Mouse (Mus musculus): Measurements from ENCODE around the gene Ctcf. TPM values are rescaled to one million over a fixed set of nuclear protein-coding genes. Genes with fewer than 3 reads are reported as not detected.

Gene Ctcf
- total and polyA plus RNA-seq, 2 experiments: 6.6 to 15.6 TPM

GRCm38 (mm10) chr8:105727397-105728124 is 91.2 kb downstream of the Ctcf start:
- DNase-seq (ENCODE audit: extremely low read depth, low read depth, low spot score): no peak

DNA sequence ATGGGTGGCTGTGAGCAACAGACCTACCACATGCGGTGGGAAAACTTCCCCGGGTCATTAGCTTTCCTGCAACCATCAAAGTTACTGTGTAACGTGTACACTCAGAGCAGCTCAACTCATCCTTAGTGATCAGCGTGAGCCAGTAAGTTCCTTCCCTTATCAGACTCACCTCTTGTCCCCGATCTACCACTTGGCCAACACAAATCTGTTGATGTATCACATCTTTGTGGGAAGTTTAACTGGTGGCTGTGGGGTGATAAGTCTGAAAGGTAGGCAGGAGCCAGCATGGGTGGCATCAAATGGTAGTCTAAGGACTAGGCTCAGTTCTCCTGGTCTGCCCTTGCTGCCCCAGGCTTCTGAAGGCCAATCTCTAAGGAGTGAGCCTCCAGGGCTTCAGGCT is 95.8 kb downstream of the Ctcf start:
- no peak for TF ChIP-seq POLR2A (IDR thresholded peaks at IDR 0.05; ENCODE audit: extremely low read depth, insufficient read depth, low read length)
- no peak for TF ChIP-seq CTCF (IDR thresholded peaks at IDR 0.05; ENCODE audit: low read depth, low read length)
- 96% methylated on average over 5 of the region's 5 CpGs for WGBS
- H3K27ac ChIP-seq (replicated peaks; ENCODE audit: insufficient read depth, low read depth, low read length): no peak overlapping the region
- no peaks in the 10 kb centered on the region for H3K27me3 ChIP-seq (ENCODE audit: control insufficient read depth, insufficient read depth, low read length)
- peaks cover 11% of the 10 kb centered on the region; the same call in 1 of the 2 replicates for H3K79me2 ChIP-seq (ENCODE audit: control insufficient read depth, insufficient read depth, low read length)
- no peak overlapping the region for H3K4me3 ChIP-seq (ENCODE audit: insufficient read depth, low read depth, low read length)
- no peak for DNase-seq (ENCODE audit: extremely low read depth, low read depth, low spot score)
- no peak overlapping the region for H3K9ac ChIP-seq (ENCODE audit: low read depth, low read length)
- H3K4me1 ChIP-seq (ENCODE audit: control insufficient read depth, insufficient read depth, low read length): no peaks in the 10 kb centered on the region
- H3K36me3 ChIP-seq (ENCODE audit: control insufficient read depth, insufficient read depth, low read length): no peaks in the 10 kb centered on the region

More at GRCm38 (mm10) chr8:105727397-105728124, 91.2 kb downstream of the Ctcf start:
- Histone ChIP-seq H3K79me2 (ENCODE audit: control insufficient read depth, insufficient read depth, low read length) (no peaks in the 10 kb centered on the region), H3K4me1 (ENCODE audit: control insufficient read depth, insufficient read depth, low read length) (no peaks in the 10 kb centered on the region), H3K27ac (replicated peaks; ENCODE audit: insufficient read depth, low read depth, low read length) (peak overlapping the region; percentile 50), H3K9ac (ENCODE audit: low read depth, low read length) (peak overlapping the region; percentile 18; the same call in 1 of the 2 replicates), H3K27me3 (ENCODE audit: control insufficient read depth, insufficient read depth, low read length) (no peaks in the 10 kb centered on the region), H3K4me3 (ENCODE audit: insufficient read depth, low read depth, low read length) (peak overlapping the region; percentile 6), H3K36me3 (ENCODE audit: control insufficient read depth, insufficient read depth, low read length) (no peaks in the 10 kb centered on the region; the same call in 1 of the 2 replicates)
- WGBS: 78% methylated on average over 18 of the region's 18 CpGs
- TF ChIP-seq CTCF (IDR thresholded peaks at IDR 0.05; ENCODE audit: low read depth, low read length) (no peak), POLR2A (IDR thresholded peaks at IDR 0.05; ENCODE audit: extremely low read depth, insufficient read depth, low read length) (no peak)

Other genes starting within 250 kb of the Ctcf start
- not detected in 2 replicates for gene Kctd19, start 223.1 kb upstream of the Ctcf start, total RNA-seq (2014; rRNA removed)
- gene Kctd19, start 223.1 kb upstream of the Ctcf start, polyA plus RNA-seq (2012; rRNA removed): not detected in 2 replicates
- not detected in 2 replicates for gene Lrrc36, start 223.0 kb upstream of the Ctcf start, total RNA-seq (2014; rRNA removed)
- gene Lrrc36, start 223.0 kb upstream of the Ctcf start, polyA plus RNA-seq (2012; rRNA removed): not detected in 2 replicates
- gene Tppp3, start 165.0 kb upstream of the Ctcf start, total RNA-seq (2014; rRNA removed): 0.47 and 0.65 TPM in 2 replicates
- 0.51 and 0.80 TPM in 2 replicates for gene Tppp3, start 165.0 kb upstream of the Ctcf start, polyA plus RNA-seq (2012; rRNA removed)
- 1.9 and 2.3 TPM in 2 replicates for gene Zdhhc1, start 139.7 kb upstream of the Ctcf start, total RNA-seq (2014; rRNA removed)
- gene Zdhhc1, start 139.7 kb upstream of the Ctcf start, polyA plus RNA-seq (2012; rRNA removed): 2.3 and 4.5 TPM in 2 replicates
- gene Hsd11b2, start 117.8 kb upstream of the Ctcf start, total RNA-seq (2014; rRNA removed): not detected in 2 replicates
- 0.09 and 0.12 TPM in 2 replicates for gene Hsd11b2, start 117.8 kb upstream of the Ctcf start, polyA plus RNA-seq (2012; rRNA removed)
- 63.5 and 85.9 TPM in 2 replicates for gene Atp6v0d1, start 70.5 kb upstream of the Ctcf start, total RNA-seq (2014; rRNA removed)
- gene Atp6v0d1, start 70.5 kb upstream of the Ctcf start, polyA plus RNA-seq (2012; rRNA removed): 77.2 and 82.0 TPM in 2 replicates
- 1.3 and 2.6 TPM in 2 replicates for gene Ripor1, start 31.3 kb upstream of the Ctcf start, total RNA-seq (2014; rRNA removed)
- 5.5 and 7.4 TPM in 2 replicates for gene Ripor1, start 31.3 kb upstream of the Ctcf start, polyA plus RNA-seq (2012; rRNA removed)
- gene Agrp, start 825 bp downstream of the Ctcf start, total RNA-seq (2014; rRNA removed): not detected in 2 replicates
- gene Agrp, start 825 bp downstream of the Ctcf start, polyA plus RNA-seq (2012; rRNA removed): not detected in 2 replicates
- under 0.01 and 0.07 TPM in 2 replicates for gene Carmil2, start 49.7 kb downstream of the Ctcf start, total RNA-seq (2014; rRNA removed)
- 0.32 and 0.64 TPM in 2 replicates for gene Carmil2, start 49.7 kb downstream of the Ctcf start, polyA plus RNA-seq (2012; rRNA removed)
- gene Acd, start 64.5 kb downstream of the Ctcf start, total RNA-seq (2014; rRNA removed): 1.5 and 3.2 TPM in 2 replicates
- 18.3 and 22.8 TPM in 2 replicates for gene Acd, start 64.5 kb downstream of the Ctcf start, polyA plus RNA-seq (2012; rRNA removed)
- gene Pard6a, start 64.6 kb downstream of the Ctcf start, total RNA-seq (2014; rRNA removed): 4.1 and 5.4 TPM in 2 replicates
- gene Pard6a, start 64.6 kb downstream of the Ctcf start, polyA plus RNA-seq (2012; rRNA removed): 8.1 and 8.6 TPM in 2 replicates
- gene 4933405L10Rik, start 71.1 kb downstream of the Ctcf start, total RNA-seq (2014; rRNA removed): not detected in 2 replicates
- not detected in 2 replicates for gene 4933405L10Rik, start 71.1 kb downstream of the Ctcf start, polyA plus RNA-seq (2012; rRNA removed)
- 0.13 TPM in 1 of 2 replicates, not detected in the other for gene Enkd1, start 71.6 kb downstream of the Ctcf start, total RNA-seq (2014; rRNA removed)
- gene Enkd1, start 71.6 kb downstream of the Ctcf start, polyA plus RNA-seq (2012; rRNA removed): 0.42 and 0.62 TPM in 2 replicates
- 2.6 and 3.4 TPM in 2 replicates for gene Gfod2, start 122.1 kb downstream of the Ctcf start, total RNA-seq (2014; rRNA removed)
- 6.3 and 9.2 TPM in 2 replicates for gene Gfod2, start 122.1 kb downstream of the Ctcf start, polyA plus RNA-seq (2012; rRNA removed)
- gene Ranbp10, start 190.8 kb downstream of the Ctcf start, total RNA-seq (2014; rRNA removed): 19.7 and 26.9 TPM in 2 replicates
- 37.1 and 38.0 TPM in 2 replicates for gene Ranbp10, start 190.8 kb downstream of the Ctcf start, polyA plus RNA-seq (2012; rRNA removed)
- not detected in 2 replicates for gene Tsnaxip1, start 191.2 kb downstream of the Ctcf start, total RNA-seq (2014; rRNA removed)
- gene Tsnaxip1, start 191.2 kb downstream of the Ctcf start, polyA plus RNA-seq (2012; rRNA removed): not detected in 2 replicates
- gene Cenpt, start 216.7 kb downstream of the Ctcf start, total RNA-seq (2014; rRNA removed): 0.92 and 1.4 TPM in 2 replicates
- gene Cenpt, start 216.7 kb downstream of the Ctcf start, polyA plus RNA-seq (2012; rRNA removed): 1.9 and 2.1 TPM in 2 replicates
- 11.3 and 15.6 TPM in 2 replicates for gene Thap11, start 218.6 kb downstream of the Ctcf start, total RNA-seq (2014; rRNA removed)
- 26.9 and 28.5 TPM in 2 replicates for gene Thap11, start 218.6 kb downstream of the Ctcf start, polyA plus RNA-seq (2012; rRNA removed)
- gene Nutf2, start 224.0 kb downstream of the Ctcf start, total RNA-seq (2014; rRNA removed): 21.6 and 28.1 TPM in 2 replicates
- 23.9 and 29.3 TPM in 2 replicates for gene Nutf2, start 224.0 kb downstream of the Ctcf start, polyA plus RNA-seq (2012; rRNA removed)
- gene Edc4, start 244.3 kb downstream of the Ctcf start, total RNA-seq (2014; rRNA removed): 7.5 and 12.1 TPM in 2 replicates
- gene Edc4, start 244.3 kb downstream of the Ctcf start, polyA plus RNA-seq (2012; rRNA removed): 20.0 and 32.0 TPM in 2 replicates